Mouse (Mus musculus) adrenal gland, adult 8-10 months (tissue): ENCODE measurements around the gene Gm4869. TPM values are rescaled to one million over a fixed set of nuclear protein-coding genes. Genes with fewer than 3 reads are reported as not detected.

Experiments used
- DNase-seq: peaks from one replicate; pipeline ENCODE4 v3.0.0; 2022
- microRNA-seq, 2 experiments: library from miRNA; unstranded; fragments of <30 nt; microRNA quantifications; one replicate each; pipeline ENCODE4 v1.2.0; 2022
- total RNA-seq, 4 experiments: library from RNA; stranded (reverse); gene quantifications; 2 replicates each; pipeline ENCODE4 v1.2.4; 2022

Gene Gm4869
- total RNA-seq, 4 experiments from 2014 or later: 0.15 to 0.24 (median 0.22) TPM; not detected in 1

GRCm38 (mm10) chr5:140526754-140527153 is 81.3 kb downstream of the Gm4869 start:
- DNase-seq: no peak

- no peak for DNase-seq
Observed at GRCm38 (mm10) chr5:140538111-140538683, 92.8 kb downstream of the Gm4869 start.

GRCm38 (mm10) chr5:140540106-140540505 is 94.7 kb downstream of the Gm4869 start:
- DNase-seq: peak; percentile 54

- no peak for DNase-seq
Observed at GRCm38 (mm10) chr5:140542811-140543575, 97.5 kb downstream of the Gm4869 start.

Small RNA genes lying within 50 kb of the gene (microRNA-seq; reads per million reads assigned to microRNA genes)
- 0 to 0.67 reads per million in 2 experiments for gene Mir7038

Other genes starting within 250 kb of the Gm4869 start
- gene Mad1l1, start 124.1 kb upstream of the Gm4869 start, total RNA-seq: 10 to 100 TPM; 16.3 to 28.0 (median 21.1) TPM
- gene Nudt1, start 124.0 kb upstream of the Gm4869 start, total RNA-seq: 10 to 100 TPM; 16.3 to 25.3 (median 22.0) TPM
- gene Mrm2, start 113.7 kb upstream of the Gm4869 start, total RNA-seq: 10 to 100 TPM; 18.8 to 22.4 (median 21.2) TPM
- 10 to 100 TPM; 14.8 to 21.0 (median 18.5) TPM for gene Snx8, start 56.4 kb upstream of the Gm4869 start, total RNA-seq
- gene Eif3b, start 26.3 kb upstream of the Gm4869 start, total RNA-seq: 100 to 1,000 TPM; 162 to 201 (median 183) TPM
- 10 to 100 TPM in 2 of 4 experiments, 1 to 10 TPM in 2; 8.7 to 15.1 (median 10.3) TPM for gene Chst12, start 59.9 kb downstream of the Gm4869 start, total RNA-seq
- not detected for gene Grifin, start 119.4 kb downstream of the Gm4869 start, total RNA-seq
- 10 to 100 TPM; 11.6 to 18.9 (median 17.2) TPM for gene Lfng, start 161.7 kb downstream of the Gm4869 start, total RNA-seq
- gene Ttyh3, start 203.4 kb downstream of the Gm4869 start, total RNA-seq: 100 to 1,000 TPM in 1 of 4 experiments, 10 to 100 TPM in 3; 49.8 to 100 (median 77.4) TPM